In genomic region chr13:38657865-38658264, GRCm38 (mm10) we compare ENCODE assay signal across 8 mouse cellular contexts. TPM values are rescaled to one million over a fixed set of nuclear protein-coding genes. Genes with fewer than 3 reads are reported as not detected.
DNase-seq lines count a peak whose midpoint lies in the region; ATAC-seq and TF ChIP-seq lines count a peak whose summit lies in the region.

No protein-coding gene starts in this region.

- peak overlapping the region; percentile 81 for H3K4me2 ChIP-seq in lung, embryonic 14.5 days
- H3K4me2 ChIP-seq in embryonic facial prominence, embryonic 13.5 days, result peak overlapping the region; percentile 61
- peak overlapping the region; percentile 72 for H3K4me2 ChIP-seq in limb, embryonic 13.5 days (replicated peaks)

- DNase-seq in lung, embryonic 14.5 days, result peak; percentile 12
- no peak for DNase-seq in lung, adult 2 months
- DNase-seq in spleen, adult 12 weeks (ENCODE audit: low spot score), result no peak
- no peak for DNase-seq in left cerebral cortex, postnatal 25 days (ENCODE audit: low spot score in 2 of 2)
- no peak for DNase-seq in right cerebral cortex, postnatal 14 days

- no peak for TF ChIP-seq POLR2A in lung, adult 2 months (IDR thresholded peaks at IDR 0.05; ENCODE audit: borderline replicate concordance, extremely low read depth, low read depth, low read length)
- no peak for TF ChIP-seq POLR2A in olfactory bulb, adult 2 months (IDR thresholded peaks at IDR 0.05; ENCODE audit: insufficient read depth, low read depth, low read length)

- peaks cover 5% of the 10 kb centered on the region; the same call in 1 of the 2 replicates for H3K4me1 ChIP-seq in lung, embryonic 14.5 days (ENCODE audit: insufficient read depth)
- peaks cover 3% of the 10 kb centered on the region; the same call in 1 of the 2 replicates for H3K4me1 ChIP-seq in lung, adult 2 months (ENCODE audit: control insufficient read depth, insufficient read depth, low read length)
- H3K4me1 ChIP-seq in embryonic facial prominence, embryonic 13.5 days, result peaks cover 8% of the 10 kb centered on the region
- H3K4me1 ChIP-seq in limb, embryonic 13.5 days, result peaks cover 9% of the 10 kb centered on the region
- H3K4me1 ChIP-seq in olfactory bulb, adult 2 months (ENCODE audit: control insufficient read depth, insufficient read depth, low read length), result peaks cover 2% of the 10 kb centered on the region

- no peak overlapping the region for H3K27ac ChIP-seq in lung, embryonic 14.5 days (ENCODE audit: low read depth)
- H3K27ac ChIP-seq in embryonic facial prominence, embryonic 13.5 days, result no peak overlapping the region
- no peak overlapping the region for H3K27ac ChIP-seq in limb, embryonic 13.5 days
- no peak overlapping the region for H3K27ac ChIP-seq in olfactory bulb, adult 2 months (ENCODE audit: insufficient read depth, low read depth, low read length)

- 21% methylated on average over 4 of the region's 4 CpGs for WGBS in lung, embryonic 14.5 days
- 33% methylated on average over 4 of the region's 4 CpGs for WGBS in lung, adult 2 months
- WGBS in embryonic facial prominence, embryonic 13.5 days, result 20% methylated on average over 4 of the region's 4 CpGs
- 23% methylated on average over 4 of the region's 4 CpGs for WGBS in limb, embryonic 13.5 days
- WGBS in olfactory bulb, adult 2 months, result 19% methylated on average over 4 of the region's 4 CpGs

- no peak for ATAC-seq in lung, embryonic 14.5 days (ENCODE audit: insufficient read depth)
- no peak for ATAC-seq in embryonic facial prominence, embryonic 13.5 days (ENCODE audit: insufficient number of reproducible peaks, insufficient read depth, low FRiP score, low TSS enrichment, low read depth)
- ATAC-seq in limb, embryonic 13.5 days (ENCODE audit: low FRiP score, low read depth), result no peak

- H3K36me3 ChIP-seq in lung, embryonic 14.5 days (ENCODE audit: insufficient read depth), result peaks cover 41% of the 10 kb centered on the region
- H3K36me3 ChIP-seq in embryonic facial prominence, embryonic 13.5 days, result peaks cover 37% of the 10 kb centered on the region
- H3K36me3 ChIP-seq in limb, embryonic 13.5 days, result peaks cover 36% of the 10 kb centered on the region

- H3K9ac ChIP-seq in lung, embryonic 14.5 days, result peak overlapping the region; percentile 91
- H3K9ac ChIP-seq in embryonic facial prominence, embryonic 13.5 days, result peak overlapping the region; percentile 91
- H3K9ac ChIP-seq in limb, embryonic 13.5 days, result peak overlapping the region; percentile 87

- intact Hi-C loops in left cerebral cortex, postnatal 25 days (cut with DNase I), result loop anchor here (2.0 kb wide), 1 partner anchor 23 kb away; the partner anchor contains the start of gene Bloc1s5

- H3K4me3 ChIP-seq in lung, embryonic 14.5 days (ENCODE audit: low read depth, low read length), result peak overlapping the region; percentile 98
- H3K4me3 ChIP-seq in lung, adult 2 months (replicated peaks; ENCODE audit: extremely low read depth, low read depth, low read length), result no peak overlapping the region
- peak overlapping the region; percentile 78 for H3K4me3 ChIP-seq in embryonic facial prominence, embryonic 13.5 days
- H3K4me3 ChIP-seq in limb, embryonic 13.5 days, result peak overlapping the region; percentile 87
- peak overlapping the region; percentile 87 for H3K4me3 ChIP-seq in olfactory bulb, adult 2 months (ENCODE audit: insufficient read depth, low read depth, low read length)

- no peaks in the 10 kb centered on the region for H3K9me3 ChIP-seq in lung, embryonic 14.5 days (ENCODE audit: low read depth, low read length)
- no peaks in the 10 kb centered on the region for H3K9me3 ChIP-seq in embryonic facial prominence, embryonic 13.5 days
- H3K9me3 ChIP-seq in limb, embryonic 13.5 days, result no peaks in the 10 kb centered on the region

- no peak for TF ChIP-seq CTCF in lung, embryonic 14.5 days (IDR thresholded peaks at IDR 0.05; ENCODE audit: low read depth)
- TF ChIP-seq CTCF in lung, adult 2 months (IDR thresholded peaks at IDR 0.05; ENCODE audit: insufficient read depth, low read length), result no peak
- no peak for TF ChIP-seq CTCF in olfactory bulb, adult 2 months (IDR thresholded peaks at IDR 0.05; ENCODE audit: insufficient read depth, low read depth, low read length)

- no peaks in the 10 kb centered on the region for H3K27me3 ChIP-seq in lung, embryonic 14.5 days (ENCODE audit: insufficient read depth, low read length)
- H3K27me3 ChIP-seq in embryonic facial prominence, embryonic 13.5 days, result no peaks in the 10 kb centered on the region
- H3K27me3 ChIP-seq in limb, embryonic 13.5 days, result no peaks in the 10 kb centered on the region

RNA-seq across cellular contexts. Expression of gene Eef1e1, which starts 1.0 kb away (rescaled TPM):
- polyA plus RNA-seq in lung, embryonic 14.5 days (2014; fragmentation: Nextera tagmentation; extraction: Ambion mirVana), result 46.8 and 53.4 TPM in 2 replicates
- polyA plus RNA-seq in lung, adult 2 months (2012; rRNA removed), result 2.6 and 4.2 TPM in 2 replicates
- 45.9 and 48.2 TPM in 2 replicates for polyA plus RNA-seq in embryonic facial prominence, embryonic 13.5 days (2015; fragmentation: Nextera tagmentation; extraction: Ambion mirVana)
- 42.4 and 42.8 TPM in 2 replicates for polyA plus RNA-seq in limb, embryonic 13.5 days (2015; fragmentation: Nextera tagmentation; extraction: Ambion mirVana)
- not detected in 2 replicates for polyA plus RNA-seq in olfactory bulb, adult 2 months (2012; ENCODE audit: insufficient read depth, insufficient read length, low replicate concordance, missing spikeins)
- total RNA-seq in left cerebral cortex, postnatal 25 days (2021), result 10 to 100 TPM; 28.7 to 32.4 TPM

RNA-seq across cellular contexts. Expression of gene Bloc1s5, which starts 23.0 kb away (rescaled TPM):
- polyA plus RNA-seq in lung, embryonic 14.5 days (2014; fragmentation: Nextera tagmentation; extraction: Ambion mirVana), result 17.6 and 19.3 TPM in 2 replicates
- 4.2 and 5.6 TPM in 2 replicates for polyA plus RNA-seq in lung, adult 2 months (2012; rRNA removed)
- 22.2 and 22.5 TPM in 2 replicates for polyA plus RNA-seq in embryonic facial prominence, embryonic 13.5 days (2015; fragmentation: Nextera tagmentation; extraction: Ambion mirVana)
- 22.8 and 23.1 TPM in 2 replicates for polyA plus RNA-seq in limb, embryonic 13.5 days (2015; fragmentation: Nextera tagmentation; extraction: Ambion mirVana)
- polyA plus RNA-seq in olfactory bulb, adult 2 months (2012; ENCODE audit: insufficient read depth, insufficient read length, low replicate concordance, missing spikeins), result not detected in 2 replicates
- total RNA-seq in left cerebral cortex, postnatal 25 days (2021), result 1 to 10 TPM; 8.2 to 9.4 TPM
